Mouse (Mus musculus) CD4-positive, CD25-positive, alpha-beta regulatory T cell, adult 4 months (primary cell): Measurements from ENCODE around the gene Rab6b. TPM values are rescaled to one million over a fixed set of nuclear protein-coding genes. Genes with fewer than 3 reads are reported as not detected.

ENCODE experiments used
- ATAC-seq: one replicate; pipeline ENCODE4 v1.8.0; 2017
- polyA plus RNA-seq, 2 experiments: library from polyadenylated mRNA; unstranded; fragments of 100-300 nt; shearing (Covaris generic); gene quantifications; one replicate each; pipeline ENCODE4 v1.2.1; 2017

Rab6b gene
- 10 to 100 TPM in 1 of 2 experiments, 1 to 10 TPM in 1; 9.8 to 13.3 TPM for polyA plus RNA-seq

DNA sequence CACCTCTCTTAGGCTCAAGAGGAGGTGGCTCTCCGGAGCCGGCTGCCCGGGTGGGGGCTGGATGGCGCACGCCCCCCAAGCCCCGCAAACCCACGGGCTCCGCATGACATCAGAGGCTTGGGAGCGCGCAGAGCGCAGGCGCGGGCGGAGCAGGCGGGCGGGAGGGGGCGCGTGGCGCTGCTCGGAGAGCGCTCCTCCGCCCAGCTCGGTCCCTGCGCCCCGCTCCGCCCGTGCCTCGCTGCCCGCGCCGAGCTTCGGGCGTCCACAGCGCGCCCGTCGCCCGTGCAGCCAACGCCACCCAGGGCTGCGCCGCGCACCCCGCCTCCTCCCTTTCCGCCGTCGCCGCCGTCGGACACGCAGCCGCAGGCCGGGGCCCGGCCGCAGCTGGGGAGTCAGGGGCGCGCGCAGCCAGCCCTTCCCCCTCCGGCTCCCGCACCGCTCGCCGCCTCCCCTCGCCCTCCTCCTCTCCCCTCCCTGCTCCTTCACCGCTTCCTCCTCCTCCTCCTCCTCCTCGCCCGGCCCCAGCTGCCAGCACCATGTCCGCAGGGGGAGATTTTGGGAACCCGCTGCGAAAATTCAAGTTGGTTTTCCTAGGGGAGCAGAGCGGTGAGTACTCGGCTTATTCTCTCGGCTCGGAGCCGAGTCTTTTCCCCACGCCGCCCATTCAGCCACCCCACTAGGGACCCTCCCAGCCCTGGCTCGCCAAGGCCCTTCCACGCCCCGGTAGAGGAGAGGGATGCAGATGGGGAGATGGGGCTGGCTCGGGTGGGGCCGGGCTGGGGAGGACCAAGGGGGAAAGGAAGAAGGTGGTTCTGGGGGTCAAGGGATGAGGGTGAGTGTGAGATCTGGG, at the start of gene Rab6b:
Gene Rab6b (plus strand): TSS at position 167 of the 850 bp plus-strand sequence.
- ATAC-seq: peak; percentile 29

DNA sequence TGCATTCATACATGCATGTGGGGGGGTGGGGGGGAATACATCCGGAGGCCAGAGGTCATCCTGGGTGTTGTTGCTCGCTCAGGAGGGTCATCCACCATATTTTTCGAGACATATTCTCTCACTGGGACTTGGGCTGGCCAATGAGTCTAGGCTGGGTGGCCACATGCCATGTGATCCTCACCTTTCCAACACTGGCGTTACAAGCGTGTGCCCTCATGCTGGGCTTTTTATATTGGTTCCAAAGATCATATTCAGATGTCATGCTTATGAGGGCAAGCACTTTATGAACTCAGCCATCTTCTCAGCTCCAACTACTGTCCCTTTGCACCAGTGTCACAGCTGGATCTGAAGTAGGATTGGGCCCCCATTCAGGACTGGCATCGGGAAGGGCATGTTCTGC, 48.0 kb upstream of the Rab6b start:
- ATAC-seq: no peak

DNA sequence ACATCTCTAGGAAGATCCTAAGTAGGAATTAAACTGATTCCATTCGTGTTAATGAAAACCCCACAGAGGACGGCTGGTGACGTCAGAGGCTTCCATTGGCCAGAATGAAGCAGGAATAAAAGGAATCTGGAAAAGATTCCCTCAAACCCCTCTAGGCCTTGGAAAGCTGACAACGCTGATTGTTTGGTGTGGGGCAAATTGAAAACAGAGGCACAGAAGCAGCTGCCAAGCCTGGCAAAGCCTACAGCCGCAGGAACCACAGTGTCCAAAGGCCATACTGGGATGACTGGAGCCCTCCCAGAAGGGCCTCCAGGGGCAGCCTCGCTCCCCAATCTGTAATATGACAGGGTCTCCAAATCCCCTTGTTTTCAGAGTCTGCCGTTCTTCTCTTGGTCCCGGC, 44.7 kb upstream of the Rab6b start:
- no peak for ATAC-seq

DNA sequence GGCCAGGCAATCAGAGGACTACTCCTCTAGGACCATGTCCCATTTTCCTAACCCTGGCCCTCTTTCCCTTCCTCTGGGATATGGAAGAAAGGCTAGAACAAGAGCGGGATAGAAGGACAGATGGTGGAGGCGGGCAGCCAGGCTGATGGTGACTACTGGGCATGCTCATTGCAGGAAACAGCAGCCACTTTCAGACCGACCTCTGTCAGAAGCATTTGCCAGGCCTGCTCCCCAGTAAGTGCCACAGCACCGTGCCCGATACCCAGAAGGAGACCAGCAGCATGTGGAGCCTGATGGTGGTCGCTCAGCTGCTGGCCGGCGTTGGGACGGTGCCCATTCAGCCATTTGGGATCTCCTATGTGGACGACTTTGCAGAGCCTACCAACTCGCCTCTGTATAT, 43.9 kb upstream of the Rab6b start:
- ATAC-seq: no peak

DNA sequence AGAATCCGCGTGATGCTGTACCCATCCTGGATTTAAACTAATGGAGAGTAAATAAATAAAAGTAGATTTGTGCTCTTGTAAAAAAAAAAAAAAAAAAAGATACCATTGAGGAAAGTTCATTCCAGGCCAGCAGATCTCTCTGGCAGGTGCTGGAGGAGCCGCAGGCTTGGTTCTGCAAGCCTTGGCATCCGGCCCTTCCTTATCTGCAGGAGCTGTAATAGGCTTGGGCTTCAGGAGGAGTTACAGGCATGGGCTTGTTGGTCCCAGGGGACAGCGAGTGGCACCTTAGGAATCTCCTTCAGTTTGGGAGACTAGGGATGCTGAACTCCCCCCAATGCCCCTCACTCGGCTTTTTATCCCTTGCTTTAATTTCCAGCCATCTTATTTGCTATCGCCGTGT, 42.8 kb upstream of the Rab6b start:
- no peak for ATAC-seq

DNA sequence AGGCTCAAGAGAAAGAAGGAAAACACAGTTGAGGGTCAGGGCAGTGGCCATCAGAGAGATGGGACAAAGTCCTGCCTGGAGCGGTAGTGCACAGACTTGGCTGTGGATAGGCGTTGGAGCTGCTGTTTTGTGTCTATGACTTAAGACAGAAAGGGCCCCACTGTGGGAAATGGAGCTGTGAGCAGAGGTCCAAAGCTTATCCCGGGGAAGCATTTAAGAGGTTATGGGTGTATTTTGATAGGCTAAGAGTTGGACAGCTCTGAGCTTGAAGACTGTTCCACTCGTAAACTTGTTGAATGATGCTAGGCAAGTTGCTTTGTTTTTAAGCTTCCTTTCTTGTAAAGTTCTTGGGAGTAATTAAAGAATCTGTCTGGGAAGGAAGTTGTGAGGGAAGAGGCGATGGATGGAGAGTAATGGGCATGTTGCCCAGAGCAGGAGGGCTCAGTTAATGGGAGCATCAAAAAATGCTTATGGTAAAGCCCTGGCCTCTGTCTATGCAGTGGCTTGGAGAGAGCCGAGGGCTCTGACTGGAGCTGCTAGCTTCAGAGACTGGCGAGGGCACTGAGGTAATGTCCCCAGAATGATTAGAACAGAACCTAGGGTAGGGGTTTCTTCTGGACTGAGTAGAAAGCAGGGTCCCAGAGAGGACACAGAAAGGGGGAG, 39.9 kb upstream of the Rab6b start:
- no peak for ATAC-seq

DNA sequence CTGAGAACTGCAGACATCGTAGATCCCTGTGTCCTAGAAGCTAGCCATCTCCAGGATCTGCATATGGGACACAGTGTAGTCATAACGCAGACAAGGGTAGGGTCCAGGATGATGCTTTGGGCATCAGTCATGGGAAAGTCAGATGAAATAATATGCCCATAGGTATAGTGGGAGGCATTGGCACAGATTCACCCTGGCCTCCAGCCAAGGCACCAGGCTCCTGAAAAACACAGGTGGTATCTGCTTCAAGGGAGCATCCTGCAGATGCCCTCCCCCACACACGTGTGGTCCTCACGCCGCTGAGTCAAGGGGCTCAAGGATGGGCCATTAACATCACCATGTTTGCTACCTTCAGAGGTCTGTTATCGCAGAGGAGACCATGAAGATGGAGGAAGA, 39.4 kb upstream of the Rab6b start:
- no peak for ATAC-seq

DNA sequence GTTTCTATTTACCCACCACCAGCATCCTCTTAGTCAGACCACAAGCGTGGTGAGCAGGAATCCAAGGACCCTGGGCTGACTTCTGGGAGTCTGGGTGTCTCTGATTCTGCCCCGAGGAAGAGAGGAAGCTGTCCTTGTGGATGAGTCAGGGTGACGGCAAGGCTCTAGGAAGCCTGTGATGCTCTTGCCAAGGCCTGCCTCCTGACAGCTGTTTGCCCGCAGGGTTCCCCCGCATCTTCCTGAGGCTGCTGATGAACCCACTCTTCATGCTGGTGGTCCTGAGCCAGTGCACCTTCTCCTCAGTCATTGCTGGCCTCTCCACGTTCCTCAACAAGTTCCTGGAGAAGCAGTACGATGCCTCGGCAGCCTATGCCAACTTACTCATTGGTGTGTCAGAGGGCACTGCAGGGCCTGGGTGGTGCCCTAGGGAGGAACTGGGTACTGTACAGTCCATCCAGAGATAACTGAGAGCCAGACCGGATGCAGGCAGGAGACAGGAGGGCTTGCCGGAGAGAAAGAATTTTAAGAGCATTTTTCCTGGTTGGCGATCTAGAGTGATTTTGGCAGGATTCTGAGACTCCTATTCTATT, 38.6 kb upstream of the Rab6b start:
- no peak for ATAC-seq

DNA sequence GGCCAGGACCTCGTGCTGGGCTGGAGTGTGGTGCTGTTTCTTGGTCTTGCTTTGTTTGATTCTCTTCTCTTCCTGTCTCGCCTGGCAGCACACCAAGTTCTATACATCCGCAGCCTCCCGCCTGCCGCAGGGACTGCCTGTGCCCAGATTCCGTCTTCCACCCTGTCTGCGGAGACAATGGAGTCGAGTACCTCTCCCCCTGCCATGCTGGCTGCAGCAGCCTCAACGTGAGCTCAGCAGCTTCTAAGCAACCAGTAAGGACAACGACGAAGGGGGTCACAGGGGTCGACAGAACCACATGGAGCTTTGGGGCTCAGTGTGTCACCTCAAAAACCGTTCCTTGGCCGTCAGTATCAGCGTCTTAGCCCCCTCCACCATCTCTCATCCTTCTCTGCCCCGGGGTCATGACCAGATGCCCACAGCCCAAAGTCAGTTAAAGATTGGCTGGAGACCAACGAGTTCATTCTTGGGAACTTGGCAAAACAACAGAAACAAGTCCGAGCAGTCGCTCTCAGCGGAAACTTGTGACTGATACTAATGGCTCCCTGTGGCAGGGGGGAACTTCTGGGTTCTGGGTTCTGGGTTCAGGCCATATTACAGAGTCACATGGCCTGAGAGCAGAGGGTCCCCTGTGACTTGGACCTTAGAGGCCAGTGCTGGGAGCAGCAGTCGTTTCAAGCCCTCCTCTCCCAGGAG, 34.6 kb upstream of the Rab6b start:
- ATAC-seq: no peak

DNA sequence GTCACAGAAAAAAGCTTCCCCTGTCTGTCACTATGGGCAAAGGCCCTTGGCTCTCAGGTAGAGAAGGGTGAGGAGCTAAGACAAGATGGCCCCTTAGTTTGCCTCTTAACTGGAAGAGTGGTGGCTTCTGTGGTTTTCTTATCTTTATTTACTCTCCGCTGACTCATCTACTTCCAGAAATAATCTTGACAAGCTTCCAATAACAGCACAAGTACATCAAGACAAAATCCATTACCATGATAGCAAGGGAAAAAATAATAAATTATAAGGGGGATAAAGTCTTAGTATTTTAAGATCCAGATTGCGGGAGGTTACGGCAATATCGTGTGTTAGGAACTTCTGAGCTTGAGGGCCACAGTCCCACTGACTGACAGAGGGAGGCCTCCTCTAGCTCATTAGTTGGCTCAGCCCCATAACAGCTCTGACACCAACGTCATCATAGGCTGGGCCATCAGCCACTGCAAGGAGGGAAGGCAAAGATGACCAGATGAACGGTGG, 33.3 kb upstream of the Rab6b start:
- no peak for ATAC-seq

DNA sequence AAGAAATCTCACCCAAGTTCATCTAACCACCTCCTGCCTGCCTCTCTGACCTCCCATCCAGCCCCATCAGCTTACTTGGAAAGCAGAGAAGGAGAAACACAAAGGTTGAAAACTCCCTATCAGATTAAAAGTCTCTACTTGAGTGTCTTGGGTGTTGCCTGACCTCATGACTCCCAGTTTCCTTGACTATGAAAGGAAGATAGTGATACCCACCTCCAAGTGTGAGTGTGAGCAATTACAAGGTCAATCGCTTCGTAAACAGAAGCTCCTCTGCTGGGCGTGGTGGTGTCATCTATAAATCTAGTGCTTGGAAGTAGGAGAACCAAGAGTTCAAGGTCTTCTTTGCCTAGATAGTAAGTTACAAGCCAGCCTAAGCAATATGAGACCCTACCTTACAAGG, 31.4 kb upstream of the Rab6b start:
- no peak for ATAC-seq

DNA sequence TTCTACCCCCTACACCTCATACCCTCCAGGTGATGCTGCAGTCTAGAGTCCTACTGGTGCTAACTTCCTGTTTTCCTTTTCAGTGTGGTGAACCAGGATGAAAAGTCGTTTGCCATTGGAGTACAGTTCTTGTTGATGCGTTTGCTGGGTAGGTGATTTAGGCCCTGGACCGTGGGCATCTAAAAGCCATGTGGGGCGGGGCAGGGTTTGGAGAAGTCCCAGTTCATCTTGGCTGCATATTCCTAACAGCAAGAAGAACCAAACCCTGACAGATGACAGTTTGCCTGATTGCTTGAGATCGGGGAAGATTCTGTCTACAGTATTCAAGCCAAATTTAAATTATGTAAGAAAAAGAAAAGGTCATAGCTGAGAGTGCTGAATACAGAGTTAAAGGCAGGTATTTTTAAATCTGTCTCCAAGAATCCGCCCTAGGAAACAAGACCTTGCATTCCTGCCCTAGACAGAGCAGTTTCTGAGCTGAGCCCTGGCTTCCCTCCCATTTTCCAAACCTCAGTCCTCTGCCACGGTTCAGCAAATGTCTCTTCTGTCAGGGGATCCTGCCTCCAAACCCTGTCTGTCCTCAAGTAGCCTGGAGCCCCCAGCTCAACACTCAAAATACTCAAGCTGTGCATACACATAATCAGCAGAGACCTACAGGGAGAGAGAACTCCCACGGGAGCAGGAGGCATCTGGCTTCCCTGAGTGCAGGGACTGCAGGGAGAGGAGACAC, 29.2 kb upstream of the Rab6b start:
- ATAC-seq: no peak

DNA sequence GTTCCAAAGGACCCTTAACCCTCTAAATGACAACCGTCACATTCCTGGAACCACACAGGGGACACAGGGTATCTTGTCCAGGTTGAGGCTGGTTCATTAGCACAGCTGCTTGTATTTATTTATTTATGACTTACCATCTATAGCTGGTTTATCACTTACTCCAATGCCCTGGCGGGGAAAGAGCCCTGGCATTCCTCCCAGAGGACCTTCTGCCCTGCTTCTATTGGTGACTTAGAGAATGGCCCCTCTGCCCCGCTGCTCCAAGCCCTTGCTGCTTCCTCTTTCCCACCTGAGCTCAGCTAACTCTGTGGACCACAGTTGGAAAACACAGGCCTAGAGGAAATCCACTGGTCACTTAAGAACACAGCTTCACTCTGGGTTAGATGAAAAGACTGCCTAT, 28.2 kb upstream of the Rab6b start:
- no peak for ATAC-seq

DNA sequence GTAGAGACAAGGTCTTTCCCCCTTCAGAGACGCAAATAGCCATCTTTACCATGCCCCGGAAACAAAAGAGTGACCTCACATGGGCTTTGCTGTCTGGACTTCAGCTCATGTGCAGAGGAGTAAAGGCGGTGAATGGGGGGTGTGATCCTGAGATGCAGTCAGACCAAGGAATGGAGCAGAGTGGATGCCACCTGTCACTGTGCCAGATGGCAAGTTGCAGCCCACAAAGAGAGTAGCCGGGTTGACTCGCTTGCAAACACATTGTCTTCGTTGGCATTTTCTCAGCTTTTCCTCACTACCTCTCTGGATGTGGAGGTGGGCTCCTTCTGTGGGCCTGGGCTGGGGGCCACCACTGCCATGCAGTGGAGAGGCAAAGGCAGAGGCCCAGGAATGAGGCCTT, 24.9 kb upstream of the Rab6b start:
- ATAC-seq: no peak

DNA sequence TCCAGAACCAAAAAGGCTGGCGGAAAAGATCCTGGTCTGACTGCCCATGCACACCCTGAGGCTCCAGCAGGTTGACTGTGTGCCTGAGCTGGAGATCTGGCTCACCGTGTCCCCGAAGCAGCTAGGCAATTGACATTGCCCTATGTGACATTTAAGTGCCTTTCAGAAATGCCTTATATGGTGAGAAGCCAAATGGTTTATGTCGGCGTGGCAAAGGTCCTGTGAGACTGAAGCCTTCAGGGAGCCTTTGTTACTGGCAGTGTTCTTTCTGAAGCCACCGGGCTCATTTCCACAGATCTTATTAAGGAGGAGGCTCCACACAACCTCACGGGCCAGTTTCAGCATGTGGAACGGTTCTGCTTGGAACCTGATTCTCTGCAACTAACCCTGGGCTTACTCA, 24.3 kb upstream of the Rab6b start:
- ATAC-seq: no peak

DNA sequence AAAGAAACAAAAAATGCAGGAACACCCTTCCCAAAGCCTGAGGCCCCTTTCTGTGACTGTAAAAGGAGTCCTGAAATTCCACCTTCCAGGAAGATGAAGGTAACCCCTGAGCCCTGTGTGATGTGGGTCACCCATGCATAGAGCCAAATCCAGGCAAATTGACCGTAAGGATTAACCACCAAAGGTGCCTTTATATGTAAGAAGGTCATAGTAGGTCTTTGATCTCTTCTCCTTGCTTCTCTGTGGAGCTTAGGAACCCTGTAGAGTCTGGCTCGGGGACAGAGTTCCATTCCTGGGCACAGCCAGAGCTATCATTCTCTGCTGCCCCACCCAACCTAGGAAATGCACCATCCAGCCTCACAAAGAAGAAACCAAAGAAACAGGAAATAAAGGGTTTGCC, 22.9 kb upstream of the Rab6b start:
- no peak for ATAC-seq

DNA sequence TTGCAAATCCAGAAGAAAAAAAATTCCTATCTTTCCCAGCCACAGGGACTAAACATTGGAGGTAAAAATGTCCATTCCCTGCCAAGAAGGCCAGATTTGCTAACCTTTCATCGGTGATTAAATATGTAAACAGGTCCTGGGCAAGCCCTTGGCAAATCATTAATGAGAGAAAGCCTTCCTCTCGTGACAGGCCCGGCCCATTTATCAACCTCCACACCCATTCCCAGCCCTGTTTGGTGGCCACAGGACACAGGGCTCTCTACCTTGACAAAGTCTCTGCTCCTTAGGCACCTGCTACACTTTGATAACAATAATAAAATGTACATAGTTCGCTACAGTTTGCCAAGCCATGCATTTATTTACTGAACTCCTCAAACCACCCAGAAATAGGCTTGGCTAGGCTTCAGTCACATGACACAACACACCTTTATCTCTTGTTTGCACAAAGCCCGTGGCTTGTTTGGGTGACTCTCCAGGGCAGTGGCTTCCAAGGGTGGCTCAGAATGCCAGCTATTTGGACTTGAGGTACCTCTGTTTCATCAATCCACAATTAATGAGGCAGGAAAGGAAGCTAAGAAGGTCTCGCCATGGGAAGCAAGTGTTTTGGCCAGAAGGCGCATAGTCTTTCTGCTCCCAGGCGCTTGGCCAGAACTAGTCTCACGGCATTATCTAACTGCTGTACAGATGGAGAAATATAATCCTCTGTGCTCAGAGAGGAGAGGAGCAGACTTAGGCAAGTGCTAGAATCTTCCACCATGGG, 21.3 kb upstream of the Rab6b start:
- no peak for ATAC-seq

DNA sequence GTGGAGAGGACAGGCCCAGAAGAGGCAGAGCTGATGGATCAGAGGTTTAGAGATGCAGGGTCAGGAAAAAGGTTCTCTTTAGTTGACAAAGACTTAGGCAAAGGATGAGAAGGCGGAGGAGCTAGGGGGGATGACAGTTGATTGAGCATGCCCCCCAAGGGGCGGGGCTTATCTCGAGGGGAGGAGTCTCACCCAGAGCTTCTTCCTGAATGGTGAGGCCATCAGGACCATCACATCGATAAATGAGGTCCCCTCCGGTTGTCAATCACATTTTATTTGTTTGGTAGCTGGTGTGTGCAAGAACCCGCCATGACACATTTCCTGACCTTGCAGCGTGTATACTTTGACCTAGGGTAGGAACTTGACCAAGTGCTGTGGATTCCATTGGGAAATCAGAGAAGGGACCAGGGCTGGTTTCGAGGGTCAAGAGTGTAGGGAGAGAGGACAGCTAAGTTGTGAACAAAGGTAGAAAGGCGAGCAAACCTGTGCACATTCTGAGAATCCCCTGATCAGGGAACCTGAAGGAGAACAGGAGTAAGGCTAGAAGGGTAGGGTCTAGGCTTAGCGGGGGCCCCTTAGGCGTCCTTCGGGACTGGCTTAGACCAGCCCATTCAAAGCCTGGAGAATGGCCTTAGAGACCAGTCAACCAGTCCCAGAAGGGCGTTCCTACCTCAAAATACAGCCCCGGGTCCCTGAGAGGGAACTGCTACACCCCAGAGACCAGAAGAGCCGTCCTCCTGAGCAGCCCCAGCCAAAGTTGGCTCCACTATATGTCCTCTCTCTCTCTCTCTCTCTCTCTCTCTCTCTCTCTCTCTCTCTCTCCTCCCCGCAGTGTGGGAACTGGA, 20.3 kb upstream of the Rab6b start:
- no peak for ATAC-seq

DNA sequence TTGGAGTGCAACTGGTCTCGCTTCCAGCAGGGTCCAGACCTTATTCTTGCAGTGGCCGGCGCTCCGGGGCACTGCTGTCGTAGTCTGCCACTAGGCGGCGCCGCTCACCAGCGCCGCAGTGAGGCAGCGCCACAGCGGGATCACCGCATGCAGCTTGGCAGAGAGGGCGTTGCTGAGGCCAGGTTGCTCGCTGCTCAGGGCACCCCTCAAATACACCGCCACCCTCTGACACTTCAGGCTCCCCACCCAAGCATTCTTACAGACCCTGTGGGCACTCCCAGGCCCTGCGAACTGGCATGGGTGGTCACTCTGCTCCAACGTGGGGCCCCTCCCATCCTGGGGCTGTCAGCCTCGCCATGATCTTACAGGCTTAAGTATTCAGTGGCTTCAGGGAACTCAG, 19.3 kb upstream of the Rab6b start:
- ATAC-seq: peak; percentile 96

DNA sequence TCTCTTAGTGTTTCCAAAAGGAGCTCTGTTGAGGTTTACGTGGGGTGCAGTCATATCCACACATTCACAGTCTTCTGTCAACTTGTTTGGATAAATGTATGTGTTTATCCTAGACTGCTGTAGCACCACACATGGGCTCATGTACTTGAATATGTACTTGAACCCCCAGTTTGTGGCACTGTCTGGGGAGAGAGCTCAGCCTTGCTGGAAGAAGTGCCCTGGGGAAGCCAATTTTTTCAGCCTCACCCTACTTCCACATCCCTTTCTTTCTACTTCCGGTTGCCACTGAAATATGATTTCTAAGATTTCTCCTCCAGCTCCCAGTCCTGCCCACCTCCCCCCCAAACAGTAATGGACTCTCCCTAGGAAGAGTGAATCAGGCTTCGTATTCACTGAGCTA, 17.9 kb upstream of the Rab6b start:
- ATAC-seq: no peak

DNA sequence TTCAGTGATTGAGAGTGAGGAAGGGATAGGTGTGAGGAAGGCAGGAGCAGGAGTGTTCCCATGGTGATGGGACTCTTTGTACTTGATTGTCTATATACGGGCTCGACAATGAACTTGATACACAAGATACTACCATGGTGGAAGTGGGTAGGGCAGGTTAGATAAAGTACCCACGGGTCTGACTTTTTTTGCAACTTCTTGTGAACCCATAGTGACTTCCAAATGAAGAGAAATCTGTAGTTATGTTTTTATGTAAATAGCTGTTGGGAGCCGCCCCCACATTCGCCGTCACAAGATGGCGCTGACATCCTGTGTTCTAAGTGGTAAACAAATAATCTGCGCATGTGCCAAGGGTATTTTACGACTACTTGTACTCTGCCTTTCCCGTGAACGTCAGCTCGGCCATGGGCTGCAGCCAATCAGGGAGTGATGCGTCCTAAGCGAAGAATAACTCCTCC, 3.2 kb upstream of the Rab6b start:
- peak; percentile 63 for ATAC-seq
